Mouse (Mus musculus) neural tube, embryonic 13.5 days (tissue): ENCODE measurements around the gene Best2. TPM values are rescaled to one million over a fixed set of nuclear protein-coding genes. Genes with fewer than 3 reads are reported as not detected.
A peak's percentile ranks its signal among the peaks of the same experiment; 100 is the strongest.

Experiments
- ATAC-seq: fragments of 200-750 bp; cut with Nextera tagmentation; 2 replicates; pipeline ENCODE4 v1.8.0; 2017; ENCODE audit warnings: low read depth, mild to moderate bottlenecking, moderate TSS enrichment, moderate library complexity
- H3K27ac ChIP-seq: fragments of 300-500 bp; sonication (generic); replicated peaks from 2 replicates; pipeline ENCODE4 v1.5.1; 2015; ENCODE audit warnings: moderate library complexity, mild to moderate bottlenecking, inconsistent platforms
- H3K27me3 ChIP-seq: fragments of 300-500 bp; sonication (generic); 2 replicates; pipeline ENCODE4 v1.6.1; 2015; ENCODE audit warnings: mild to moderate bottlenecking, inconsistent platforms
- H3K36me3 ChIP-seq: fragments of 300-500 bp; sonication (generic); 2 replicates; pipeline ENCODE4 v1.6.1; 2015; ENCODE audit warnings: mild to moderate bottlenecking, inconsistent platforms
- H3K4me1 ChIP-seq: fragments of 300-500 bp; sonication (generic); replicated peaks from 2 replicates; pipeline ENCODE4 v1.6.1; 2015; ENCODE audit warnings: inconsistent platforms
- H3K4me2 ChIP-seq: fragments of 300-500 bp; sonication (generic); 2 replicates; pipeline ENCODE4 v1.6.1; 2015; ENCODE audit warnings: inconsistent platforms, mild to moderate bottlenecking, moderate library complexity
- H3K4me3 ChIP-seq: fragments of 300-500 bp; sonication (generic); 2 replicates; pipeline ENCODE4 v1.5.1; 2015; ENCODE audit warnings: mild to moderate bottlenecking, inconsistent platforms
- H3K9ac ChIP-seq: fragments of 300-500 bp; sonication (generic); 2 replicates; pipeline ENCODE4 v1.6.1; 2015; ENCODE audit warnings: moderate library complexity, mild to moderate bottlenecking, inconsistent platforms
- H3K9me3 ChIP-seq: fragments of 300-500 bp; sonication (generic); 2 replicates; pipeline ENCODE4 v1.6.1; 2016; ENCODE audit warnings: inconsistent platforms
- WGBS: fragments of 180-500 bp; shearing (Covaris S2); methylation state at CpG from one replicate; pipeline ENCODE4 v1.1.7; 2015; 5-methylcytosine and 5-hydroxymethylcytosine counted together
- microRNA-seq: library from miRNA; unstranded; fragments of <30 nt; microRNA quantifications from one replicate; pipeline ENCODE4, GENCODE M21; 2016
- polyA plus RNA-seq: library from polyadenylated mRNA; unstranded; fragments of >200 nt; fragmentation: Nextera tagmentation; extraction: Ambion mirVana; gene quantifications from 2 replicates; pipeline ENCODE4 v1.2.1, GENCODE M21; 2015

Best2 gene
- polyA plus RNA-seq, 1 experiment from 2014 or later: not detected

- H3K4me1 ChIP-seq: peaks cover 60% of the 10 kb centered on the region
- H3K27ac ChIP-seq: peak within 1 kb of the TSS; percentile 87
- peak within 1 kb of the TSS; percentile 99 for H3K9ac ChIP-seq
- H3K9me3 ChIP-seq: no peaks in the 10 kb centered on the region
- WGBS: under 1% methylated on average over 56 of the region's 56 CpGs
- H3K36me3 ChIP-seq: peaks cover 35% of the 10 kb centered on the region
- ATAC-seq: peak; percentile 66
- H3K27me3 ChIP-seq: no peaks in the 10 kb centered on the region
- H3K4me2 ChIP-seq: peak within 1 kb of the TSS; percentile 98
- H3K4me3 ChIP-seq: peak within 1 kb of the TSS; percentile 87
Measured at GRCm38 (mm10) chr8:84969241-84970134, 44.8 kb downstream of the Best2 start, which contains the start of the genes Gm49661, Prdx2 and Rnaseh2a. Gene Gm49661 (minus strand): TSS chr8:84969433. Gene Prdx2 (plus strand): TSS chr8:84969587. Gene Rnaseh2a (minus strand): TSS chr8:84969767.

DNA sequence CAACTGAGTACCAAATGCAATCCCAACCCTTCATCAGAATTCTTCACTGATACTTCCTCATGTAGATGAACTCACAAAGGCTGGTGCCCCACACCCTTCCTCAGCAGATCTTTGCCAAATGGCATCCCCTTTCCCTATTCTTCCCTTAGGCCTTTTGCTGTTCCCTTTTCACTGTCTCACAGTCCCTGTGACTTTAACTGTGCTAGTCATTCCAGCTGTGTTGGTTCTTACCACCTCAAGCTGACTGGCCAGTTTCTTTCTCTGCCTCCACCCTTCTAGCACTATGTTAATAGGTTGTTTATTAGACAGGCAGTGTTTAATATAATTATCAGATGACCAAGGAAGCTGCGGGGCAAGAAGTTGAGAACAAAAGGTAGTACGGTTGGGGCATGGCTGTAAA lies 45.7 kb downstream of the Best2 start:
- Histone ChIP-seq H3K9me3 (no peaks in the 10 kb centered on the region), H3K27me3 (no peaks in the 10 kb centered on the region), H3K27ac (peak overlapping the region; percentile 87), H3K4me2 (peak overlapping the region; percentile 98), H3K4me3 (peak overlapping the region; percentile 87), H3K36me3 (peaks cover 28% of the 10 kb centered on the region), H3K4me1 (peaks cover 58% of the 10 kb centered on the region), H3K9ac (peak overlapping the region; percentile 99)
- ATAC-seq: no peak
- WGBS: 12% methylated on average over 2 of the region's 2 CpGs

- whole genome bisulfite sequencing: 92% methylated on average over 13 of the region's 13 CpGs
- no peak overlapping the region for H3K4me2 ChIP-seq
- no peak for ATAC-seq
Measured at GRCm38 (mm10) chr8:84967532-84968304, 46.6 kb downstream of the Best2 start.

GRCm38 (mm10) chr8:84966603-84967002 lies 47.7 kb downstream of the Best2 start:
- H3K4me3 ChIP-seq: peak overlapping the region; percentile 68; the same call in 1 of the 2 replicates
- H3K4me1 ChIP-seq: peaks cover 49% of the 10 kb centered on the region
- H3K4me2 ChIP-seq: peak overlapping the region; percentile 95
- H3K9me3 ChIP-seq: no peaks in the 10 kb centered on the region
- H3K27ac ChIP-seq: peak overlapping the region; percentile 79
- WGBS: 46% methylated on average over 3 of the region's 3 CpGs
- peaks cover 8% of the 10 kb centered on the region for H3K36me3 ChIP-seq
- no peak for ATAC-seq
- H3K9ac ChIP-seq: no peak overlapping the region
- H3K27me3 ChIP-seq: no peaks in the 10 kb centered on the region

More at GRCm38 (mm10) chr8:84967532-84968304, 46.6 kb downstream of the Best2 start:
- peaks cover 19% of the 10 kb centered on the region for H3K36me3 ChIP-seq
- H3K4me3 ChIP-seq: 0 out of 2 replicates have a peak overlapping the region, but pooled peaks have one; percentile 1
- H3K27ac ChIP-seq: no peak overlapping the region
- no peaks in the 10 kb centered on the region for H3K9me3 ChIP-seq
- H3K27me3 ChIP-seq: no peaks in the 10 kb centered on the region
- H3K4me1 ChIP-seq: peaks cover 58% of the 10 kb centered on the region
- no peak overlapping the region for H3K9ac ChIP-seq

GRCm38 (mm10) chr8:84965731-84966291 lies 48.5 kb downstream of the Best2 start:
- Histone ChIP-seq H3K36me3 (peaks cover under 1% of the 10 kb centered on the region; the same call in 1 of the 2 replicates), H3K9ac (peak overlapping the region; percentile 80), H3K9me3 (no peaks in the 10 kb centered on the region), H3K27ac (peak overlapping the region; percentile 79), H3K4me1 (peaks cover 41% of the 10 kb centered on the region), H3K4me2 (peak overlapping the region; percentile 95), H3K4me3 (peak overlapping the region; percentile 68), H3K27me3 (no peaks in the 10 kb centered on the region)
- under 1% methylated on average over 41 of the region's 41 CpGs for WGBS
- ATAC-seq: peak; percentile 79

DNA sequence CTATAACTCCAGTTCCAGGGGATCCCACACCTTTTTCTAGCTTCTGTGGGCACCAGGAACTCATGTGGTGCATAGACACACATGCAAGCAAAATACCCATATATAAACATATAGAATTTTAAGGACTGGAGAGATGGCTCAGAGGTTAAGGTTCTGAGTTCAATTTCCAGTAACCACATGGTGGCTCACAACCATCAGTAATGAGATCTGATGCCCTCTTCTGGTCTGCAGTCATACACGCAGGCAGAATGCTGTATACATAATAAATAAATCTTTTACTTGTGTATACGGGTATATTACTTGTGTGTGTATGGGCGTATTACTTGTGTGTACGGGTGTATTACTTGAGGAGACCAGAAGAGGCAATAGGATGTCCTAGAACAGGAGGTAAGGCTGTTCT lies 50.4 kb downstream of the Best2 start:
- 87% methylated on average over 4 of the region's 4 CpGs for WGBS
- ATAC-seq: no peak
- Histone ChIP-seq H3K27ac (no peak overlapping the region), H3K9me3 (no peaks in the 10 kb centered on the region), H3K4me2 (no peak overlapping the region), H3K4me1 (peaks cover 34% of the 10 kb centered on the region), H3K27me3 (no peaks in the 10 kb centered on the region), H3K36me3 (peaks cover 9% of the 10 kb centered on the region), H3K9ac (no peak overlapping the region), H3K4me3 (no peak overlapping the region)

GRCm38 (mm10) chr8:84959811-84960210 lies 54.5 kb downstream of the Best2 start:
- Histone ChIP-seq H3K4me3 (no peak overlapping the region), H3K4me2 (no peak overlapping the region), H3K27me3 (no peaks in the 10 kb centered on the region), H3K4me1 (peaks cover 1% of the 10 kb centered on the region), H3K36me3 (peaks cover 28% of the 10 kb centered on the region), H3K27ac (no peak overlapping the region), H3K9me3 (no peaks in the 10 kb centered on the region), H3K9ac (no peak overlapping the region)
- 96% methylated on average over 7 of the region's 7 CpGs for WGBS
- no peak for ATAC-seq

Small RNA genes within 50 kb of the gene (microRNA-seq; reads per million reads assigned to microRNA genes)
- gene Mir7070: 0.74 reads per million

Other genes with a start within 250 kb of the Best2 start
- gene Nfix, start 214.2 kb downstream of the Best2 start, polyA plus RNA-seq: 28.7 and 34.4 TPM in 2 replicates
- 12.3 and 12.8 TPM in 2 replicates for gene Dand5, start 191.7 kb downstream of the Best2 start, polyA plus RNA-seq
- gene Gadd45gip1, start 183.0 kb downstream of the Best2 start, polyA plus RNA-seq: 35.1 and 39.8 TPM in 2 replicates
- gene Rad23a, start 173.9 kb downstream of the Best2 start, polyA plus RNA-seq: 69.9 and 74.2 TPM in 2 replicates
- 766 and 971 TPM in 2 replicates for gene Calr, start 167.6 kb downstream of the Best2 start, polyA plus RNA-seq
- 102 and 104 TPM in 2 replicates for gene Farsa, start 157.5 kb downstream of the Best2 start, polyA plus RNA-seq
- gene Syce2, start 142.4 kb downstream of the Best2 start, polyA plus RNA-seq: 16.4 and 16.6 TPM in 2 replicates
- 37.2 and 37.3 TPM in 2 replicates for gene Gcdh, start 120.6 kb downstream of the Best2 start, polyA plus RNA-seq
- gene Klf1, start 112.6 kb downstream of the Best2 start, polyA plus RNA-seq: 0.90 and 0.91 TPM in 2 replicates
- 4.5 and 8.8 TPM in 2 replicates for gene Dnase2a, start 106.0 kb downstream of the Best2 start, polyA plus RNA-seq
- 62.7 and 70.3 TPM in 2 replicates for gene Mast1, start 77.2 kb downstream of the Best2 start, polyA plus RNA-seq
- gene Rtbdn, start 67.5 kb downstream of the Best2 start, polyA plus RNA-seq: 1.4 and 1.6 TPM in 2 replicates
- not detected in 2 replicates for gene Gm49661, start 45.1 kb downstream of the Best2 start, polyA plus RNA-seq
- 1,236 and 1,369 TPM in 2 replicates for gene Prdx2, start 44.9 kb downstream of the Best2 start, polyA plus RNA-seq
- gene Rnaseh2a, start 44.8 kb downstream of the Best2 start, polyA plus RNA-seq: 55.0 and 55.6 TPM in 2 replicates
- 7.5 and 8.4 TPM in 2 replicates for gene Junb, start 35.8 kb downstream of the Best2 start, polyA plus RNA-seq
- 22.8 and 25.0 TPM in 2 replicates for gene Hook2, start 23.9 kb downstream of the Best2 start, polyA plus RNA-seq
- 148 and 151 TPM in 2 replicates for gene Asna1, start 10.8 kb upstream of the Best2 start, polyA plus RNA-seq
- gene Trir, start 12.3 kb upstream of the Best2 start, polyA plus RNA-seq: 147 and 170 TPM in 2 replicates
- 49.0 and 52.7 TPM in 2 replicates for gene Tnpo2, start 22.4 kb upstream of the Best2 start, polyA plus RNA-seq
- 48.6 and 50.8 TPM in 2 replicates for gene Fbxw9, start 45.5 kb upstream of the Best2 start, polyA plus RNA-seq
- 1.5 TPM in 1 of 2 replicates, not detected in the other for gene Gm5741, start 53.5 kb upstream of the Best2 start, polyA plus RNA-seq
- gene Dhps, start 57.2 kb upstream of the Best2 start, polyA plus RNA-seq: 86.9 and 109 TPM in 2 replicates
- 117 and 118 TPM in 2 replicates for gene Wdr83os, start 66.2 kb upstream of the Best2 start, polyA plus RNA-seq
- gene Wdr83, start 66.8 kb upstream of the Best2 start, polyA plus RNA-seq: 56.5 and 58.6 TPM in 2 replicates
- gene Man2b1, start 68.7 kb upstream of the Best2 start, polyA plus RNA-seq: 18.7 and 19.2 TPM in 2 replicates
- gene Zfp791, start 108.6 kb upstream of the Best2 start, polyA plus RNA-seq: 2.3 and 2.9 TPM in 2 replicates
- gene Cks1brt, start 137.4 kb upstream of the Best2 start, polyA plus RNA-seq: not detected in 2 replicates
- not detected in 2 replicates for gene Olfr371, start 211.5 kb upstream of the Best2 start, polyA plus RNA-seq